Mouse (Mus musculus) stomach, embryonic 14.5 days (tissue): Measurements from ENCODE around the gene Nr1i2. TPM values are rescaled to one million over a fixed set of nuclear protein-coding genes. Genes with fewer than 3 reads are reported as not detected.
"Not testable (repeated sequence)": the region's sequence is repeated elsewhere in the genome, so short reads cannot be mapped to it uniquely, and the experiment has no call there.

Experiments used
- ATAC-seq: fragments of 200-750 bp; cut with Nextera tagmentation; 2 replicates; pipeline ENCODE4 v1.8.0; 2017; ENCODE audit warnings: low read depth, moderate TSS enrichment; ENCODE audit not compliant: insufficient number of reproducible peaks, insufficient read depth, low FRiP score
- H3K27ac ChIP-seq: fragments of 300-500 bp; sonication (generic); 2 replicates; pipeline ENCODE4 v1.5.1; 2014; ENCODE audit warnings: mild to moderate bottlenecking, low read length, moderate library complexity, mixed read lengths
- H3K27me3 ChIP-seq: fragments of 300-500 bp; sonication (generic); 2 replicates; pipeline ENCODE4 v1.6.1; 2014; ENCODE audit warnings: low read length, control low read depth, mixed read lengths; ENCODE audit not compliant: control insufficient read depth, insufficient read depth
- H3K36me3 ChIP-seq: fragments of 300-500 bp; sonication (generic); 2 replicates; pipeline ENCODE4 v1.6.1; 2014; ENCODE audit warnings: mild to moderate bottlenecking, control low read depth, low read length, moderate library complexity, mixed read lengths; ENCODE audit not compliant: control insufficient read depth, insufficient read depth
- H3K4me1 ChIP-seq: fragments of 300-500 bp; sonication (generic); 2 replicates; pipeline ENCODE4 v1.6.1; 2014; ENCODE audit warnings: low read length, control low read depth, mixed read lengths; ENCODE audit not compliant: control insufficient read depth, insufficient read depth
- H3K4me2 ChIP-seq: fragments of 300-500 bp; sonication (generic); replicated peaks from 2 replicates; pipeline ENCODE4 v1.6.1; 2014; ENCODE audit warnings: low read depth, low read length, control low read depth
- H3K4me3 ChIP-seq: fragments of 300-500 bp; sonication (generic); 2 replicates; pipeline ENCODE4 v1.5.1; 2014; ENCODE audit warnings: low read depth, low read length, control low read depth
- H3K9ac ChIP-seq: fragments of 300-500 bp; sonication (generic); replicated peaks from 2 replicates; pipeline ENCODE4 v1.6.1; 2014; ENCODE audit warnings: low read depth, mild to moderate bottlenecking, control low read depth, low read length, moderate library complexity, mixed read lengths
- H3K9me3 ChIP-seq: fragments of 300-500 bp; sonication (generic); 2 replicates; pipeline ENCODE4 v1.6.1; 2016; ENCODE audit warnings: low read depth, low read length, control low read depth; ENCODE audit not compliant: control insufficient read depth
- WGBS: fragments of 180-500 bp; shearing (Covaris S2); extraction: QIAGEN DNeasy Blood & Tissue Kit; methylation state at CpG from one replicate; pipeline ENCODE4 v1.1.7; 2014; 5-methylcytosine and 5-hydroxymethylcytosine counted together
- polyA plus RNA-seq: library from polyadenylated mRNA; unstranded; fragments of >200 nt; fragmentation: Nextera tagmentation; extraction: Ambion mirVana; gene quantifications from 2 replicates; pipeline ENCODE4 v1.2.1, GENCODE M21; 2014

The Nr1i2 gene
- polyA plus RNA-seq, 1 experiment from 2014 or later: 2.6 TPM

DNA sequence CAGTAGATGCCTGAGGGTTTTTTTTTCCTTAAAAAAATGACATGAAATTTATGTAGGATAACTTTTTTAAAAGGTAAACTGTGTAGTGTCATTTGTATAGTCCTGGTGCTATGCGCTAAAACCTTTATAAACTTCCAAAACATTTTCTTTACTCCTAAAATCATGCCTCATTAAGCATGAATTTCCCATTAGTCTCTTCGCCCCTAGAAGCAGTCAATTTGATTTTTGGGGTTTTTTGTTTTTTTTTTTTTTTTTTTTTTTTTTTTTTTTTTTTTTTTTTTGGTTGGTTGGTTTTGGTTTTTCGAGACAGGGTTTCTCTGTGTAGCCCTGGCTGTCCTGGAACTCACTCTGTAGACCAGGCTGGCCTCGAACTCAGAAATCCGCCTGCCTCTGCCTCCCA is 72.1 kb downstream of the Nr1i2 start:
- not testable (repeated sequence) for H3K4me2 ChIP-seq, H3K27ac ChIP-seq, ATAC-seq, H3K9ac ChIP-seq, H3K4me1 ChIP-seq, H3K9me3 ChIP-seq, H3K4me3 ChIP-seq, H3K27me3 ChIP-seq
- H3K36me3 ChIP-seq: peaks cover 26% of the 10 kb centered on the region
- 90% methylated on average over 5 of the region's 5 CpGs for WGBS

DNA sequence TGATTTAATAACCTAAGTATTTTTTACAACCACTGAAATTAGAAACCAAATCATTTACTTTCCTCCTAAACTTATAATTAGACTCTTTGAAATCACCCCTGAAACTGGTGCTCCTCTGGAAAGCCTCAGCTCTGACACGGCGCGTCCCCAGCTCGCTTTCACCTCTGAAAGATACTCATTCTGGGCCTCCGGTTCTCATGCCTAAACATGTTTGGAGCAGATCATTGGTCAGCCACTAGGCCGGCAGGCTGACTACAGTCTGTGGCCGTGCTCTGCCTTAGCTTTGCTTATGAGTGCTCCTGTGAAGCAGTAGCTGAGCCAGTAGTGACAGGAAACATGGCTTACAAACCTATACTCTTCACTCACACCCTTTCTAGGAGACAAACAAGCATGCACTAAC is 89.4 kb downstream of the Nr1i2 start:
- Histone ChIP-seq H3K9ac (no peak overlapping the region), H3K27me3 (no peaks in the 10 kb centered on the region), H3K36me3 (peaks cover 22% of the 10 kb centered on the region), H3K9me3 (no peaks in the 10 kb centered on the region), H3K4me1 (no peaks in the 10 kb centered on the region), H3K27ac (no peak overlapping the region), H3K4me2 (no peak overlapping the region), H3K4me3 (no peak overlapping the region)
- ATAC-seq: no peak
- 80% methylated on average over 7 of the region's 7 CpGs for WGBS

Other genes starting within 250 kb of the Nr1i2 start
- 80.0 and 81.2 TPM in 2 replicates for gene Gsk3b, start 205.8 kb downstream of the Nr1i2 start, polyA plus RNA-seq
- 0.18 TPM in 1 of 2 replicates, not detected in the other for gene Maats1, start 47.3 kb upstream of the Nr1i2 start, polyA plus RNA-seq
- gene Cox17, start 52.2 kb upstream of the Nr1i2 start, polyA plus RNA-seq: 135 and 147 TPM in 2 replicates
- gene Gm21987, start 52.2 kb upstream of the Nr1i2 start, polyA plus RNA-seq: not detected in 2 replicates
- 5.4 and 5.7 TPM in 2 replicates for gene Popdc2, start 67.4 kb upstream of the Nr1i2 start, polyA plus RNA-seq
- 0.71 TPM in 1 of 2 replicates, not detected in the other for gene Pla1a, start 138.3 kb upstream of the Nr1i2 start, polyA plus RNA-seq
- 92.3 and 93.6 TPM in 2 replicates for gene Adprh, start 157.9 kb upstream of the Nr1i2 start, polyA plus RNA-seq
- 0.43 and 0.49 TPM in 2 replicates for gene Cd80, start 160.7 kb upstream of the Nr1i2 start, polyA plus RNA-seq
- 23.8 and 25.5 TPM in 2 replicates for gene Timmdc1, start 227.8 kb upstream of the Nr1i2 start, polyA plus RNA-seq